Mouse (Mus musculus) bone marrow macrophage, adult 2 months (primary cell): ENCODE measurements around the gene Ldb1.

Experiments
- CTCF ChIP-seq: IDR thresholded peaks from 2 replicates; pipeline ENCODE4 v1.5.1; 2012; ENCODE audit warnings: low read depth, mild to moderate bottlenecking, low read length, moderate library complexity
- POLR2A ChIP-seq: IDR thresholded peaks from 2 replicates; pipeline ENCODE4 v1.6.1; 2012; ENCODE audit warnings: mild to moderate bottlenecking, low read depth, low read length, borderline replicate concordance

GRCm38 (mm10) chr19:46085185-46085584, 40.2 kb upstream of the Ldb1 start:
- TF ChIP-seq CTCF, result no peak
- no peak for TF ChIP-seq POLR2A
